22 mouse cellular contexts compared by ENCODE assay signal in genomic region chr12:65229041-65229440, GRCm38 (mm10). TPM values are rescaled to one million over a fixed set of nuclear protein-coding genes. Genes with fewer than 3 reads are reported as not detected.
"Had no signal": no experiment of that assay in that cellular context is flagged by ENCODE, and none has a peak within 500 bp of the region (broad histone marks: within the 10 kb centered on the region; RNA-seq: fewer than 3 reads in every experiment).

No protein-coding gene starts in this region.

- H3K9me3 ChIP-seq: lung, embryonic 15.5 days; neural tube, embryonic 15.5 days; stomach, embryonic 15.5 days had no signal

- H3K27me3 ChIP-seq: limb, embryonic 12.5 days; liver, embryonic 13.5 days; lung, embryonic 15.5 days; megakaryocyte, embryonic 14.5 days; neural tube, embryonic 15.5 days; stomach, embryonic 15.5 days had no signal

- H3K27ac ChIP-seq: kidney, postnatal 0 days; limb, embryonic 12.5 days; liver, embryonic 13.5 days; lung, embryonic 15.5 days; macrophage; neural tube, embryonic 15.5 days; stomach, embryonic 15.5 days had no signal

- H3K4me1 ChIP-seq: limb, embryonic 12.5 days; liver, embryonic 13.5 days; lung, embryonic 15.5 days; megakaryocyte, embryonic 14.5 days; neural tube, embryonic 15.5 days; stomach, embryonic 15.5 days had no signal

- H3K36me3 ChIP-seq: limb, embryonic 12.5 days; liver, embryonic 13.5 days; lung, embryonic 15.5 days; neural tube, embryonic 15.5 days; stomach, embryonic 15.5 days had no signal

- H3K4me3 ChIP-seq: limb, embryonic 12.5 days; liver, embryonic 13.5 days; lung, embryonic 15.5 days; megakaryocyte, embryonic 14.5 days; neural tube, embryonic 15.5 days; stomach, embryonic 15.5 days had no signal

- H3K4me2 ChIP-seq: limb, embryonic 12.5 days; liver, embryonic 13.5 days; lung, embryonic 15.5 days; neural tube, embryonic 15.5 days; stomach, embryonic 15.5 days had no signal

- ATAC-seq: intestine, postnatal 0 days; liver, postnatal 0 days had no signal

- H3K9ac ChIP-seq: limb, embryonic 12.5 days; liver, embryonic 13.5 days; liver, postnatal 0 days; lung, embryonic 15.5 days; neural tube, embryonic 15.5 days; stomach, embryonic 15.5 days had no signal

- DNase-seq: kidney, adult 9 months; kidney, postnatal 36 days; layer of hippocampus, adult 9-11 months; layer of hippocampus, postnatal 36 days; liver; liver, embryonic 13.5 days; liver, postnatal 0 days; lung, postnatal 14 days; thymus, adult 2 months; thymus, postnatal 36 days had no signal

RNA-seq across cellular contexts. Expression of gene Wdr20rt, which starts 3.7 kb away (rescaled TPM):
- total RNA-seq: left cerebral cortex, adult 8-10 months; left cerebral cortex, postnatal 36 days; monocyte, adult 5-6 weeks had no signal
- polyA plus RNA-seq: intestine, postnatal 0 days; kidney, postnatal 0 days; limb, embryonic 12.5 days; liver, embryonic 13.5 days; liver, postnatal 0 days; lung, embryonic 15.5 days; macrophage; neural tube, embryonic 15.5 days; spleen, adult 2 months; stomach, embryonic 15.5 days; thymus, adult 2 months had no signal
